7 mouse cellular contexts compared by ENCODE assay signal in the genomic region with DNA sequence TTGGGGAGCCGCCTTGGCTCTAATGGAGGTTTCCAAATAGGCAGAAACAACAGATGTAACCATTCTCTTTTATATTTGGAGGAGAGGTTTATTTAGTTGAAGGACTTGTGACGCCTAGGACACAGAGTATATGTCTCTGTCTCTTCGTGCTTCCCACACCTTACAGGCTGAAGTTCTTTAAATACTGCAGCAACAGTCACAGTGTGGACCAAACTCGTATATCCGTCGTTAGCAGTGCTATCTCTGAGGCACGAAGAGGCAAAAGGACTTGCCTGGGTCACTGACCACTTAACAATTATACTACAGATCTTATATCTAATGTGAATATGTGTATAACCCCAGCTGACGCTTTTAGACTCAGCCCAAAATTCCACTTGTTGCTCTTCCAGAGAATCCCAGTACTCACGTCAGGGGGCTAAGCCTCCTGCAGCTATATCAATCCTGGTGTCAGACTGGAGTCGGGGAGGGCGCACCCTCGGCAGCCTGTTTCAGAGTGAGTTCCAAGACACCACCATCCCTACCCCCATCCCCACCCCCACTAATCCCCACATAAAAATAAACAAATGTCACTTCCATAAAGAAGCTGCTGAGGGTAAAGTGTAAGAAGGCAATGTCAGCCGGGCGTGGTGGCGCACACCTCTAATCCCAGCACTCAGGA. TPM values are rescaled to one million over a fixed set of nuclear protein-coding genes. Genes with fewer than 3 reads are reported as not detected.
DNase-seq lines count a peak whose midpoint lies in the region; ATAC-seq lines count a peak whose summit lies in the region.

No protein-coding gene starts in this region.

- H3K4me3 ChIP-seq in embryonic facial prominence, embryonic 14.5 days (ENCODE audit: low read depth, low read length): peak overlapping the region; percentile 81
- peak overlapping the region; percentile 83 for H3K4me3 ChIP-seq in hindbrain, embryonic 16.5 days (ENCODE audit: low read length)
- H3K4me3 ChIP-seq in midbrain, embryonic 16.5 days (ENCODE audit: low read depth, low read length): peak overlapping the region; percentile 71

- peak; percentile 2 for DNase-seq in right cerebral cortex, postnatal 4 days
- DNase-seq in right cerebral cortex, postnatal 14 days: no peak
- no peak for DNase-seq in embryonic facial prominence, embryonic 14.5 days (ENCODE audit: low spot score)
- DNase-seq in adrenal gland, postnatal 14 days: no peak
- no peak for DNase-seq in right cerebral cortex, adult 18-20 months

- H3K27ac ChIP-seq in embryonic facial prominence, embryonic 14.5 days (replicated peaks; ENCODE audit: low read depth, low read length): peak overlapping the region; percentile 67
- peak overlapping the region; percentile 61 for H3K27ac ChIP-seq in hindbrain, embryonic 16.5 days (ENCODE audit: low read depth, low read length)
- H3K27ac ChIP-seq in midbrain, embryonic 16.5 days (ENCODE audit: low read length): peak overlapping the region; percentile 78

- peaks cover 9% of the 10 kb centered on the region; the same call in 1 of the 2 replicates for H3K4me1 ChIP-seq in embryonic facial prominence, embryonic 14.5 days (ENCODE audit: control insufficient read depth, insufficient read depth, low read length)
- H3K4me1 ChIP-seq in hindbrain, embryonic 16.5 days (ENCODE audit: control insufficient read depth, insufficient read depth, low read depth, low read length): peaks cover 8% of the 10 kb centered on the region
- H3K4me1 ChIP-seq in midbrain, embryonic 16.5 days (ENCODE audit: control insufficient read depth, insufficient read depth, low read length): peaks cover 13% of the 10 kb centered on the region

- ATAC-seq in embryonic facial prominence, embryonic 14.5 days (ENCODE audit: low read depth): peak; percentile 66
- ATAC-seq in hindbrain, embryonic 16.5 days: peak; percentile 87
- peak; percentile 89 for ATAC-seq in midbrain, embryonic 16.5 days

- no peaks in the 10 kb centered on the region for H3K9me3 ChIP-seq in embryonic facial prominence, embryonic 14.5 days (ENCODE audit: control insufficient read depth, low read length)
- H3K9me3 ChIP-seq in hindbrain, embryonic 16.5 days (ENCODE audit: control insufficient read depth, low read length): no peaks in the 10 kb centered on the region
- H3K9me3 ChIP-seq in midbrain, embryonic 16.5 days (replicated peaks; ENCODE audit: control insufficient read depth, low read length, poor library complexity, severe bottlenecking): no peaks in the 10 kb centered on the region

- 0 out of 2 replicates have a peak, but pooled peaks cover 10% of the 10 kb centered on the region for H3K36me3 ChIP-seq in embryonic facial prominence, embryonic 14.5 days (ENCODE audit: control insufficient read depth, insufficient read depth, low read length)
- no peaks in the 10 kb centered on the region for H3K36me3 ChIP-seq in hindbrain, embryonic 16.5 days (ENCODE audit: control insufficient read depth, insufficient read depth, low read length)
- no peaks in the 10 kb centered on the region for H3K36me3 ChIP-seq in midbrain, embryonic 16.5 days (ENCODE audit: control insufficient read depth, insufficient read depth, low read length)

- H3K27me3 ChIP-seq in embryonic facial prominence, embryonic 14.5 days (replicated peaks; ENCODE audit: control insufficient read depth, insufficient read depth, low read length): no peaks in the 10 kb centered on the region
- H3K27me3 ChIP-seq in hindbrain, embryonic 16.5 days (replicated peaks; ENCODE audit: control insufficient read depth, insufficient read depth, low read length): no peaks in the 10 kb centered on the region
- H3K27me3 ChIP-seq in midbrain, embryonic 16.5 days (ENCODE audit: control insufficient read depth, insufficient read depth, low read depth, low read length): no peaks in the 10 kb centered on the region

- peak overlapping the region; percentile 75 for H3K9ac ChIP-seq in embryonic facial prominence, embryonic 14.5 days (ENCODE audit: low read depth, low read length)
- peak overlapping the region; percentile 82 for H3K9ac ChIP-seq in hindbrain, embryonic 16.5 days (ENCODE audit: low read depth, low read length)
- H3K9ac ChIP-seq in midbrain, embryonic 16.5 days (ENCODE audit: low read depth, low read length): peak overlapping the region; percentile 71

- WGBS in embryonic facial prominence, embryonic 14.5 days: 28% methylated on average over 15 of the region's 15 CpGs
- 33% methylated on average over 15 of the region's 15 CpGs for WGBS in hindbrain, embryonic 16.5 days
- WGBS in midbrain, embryonic 16.5 days: 33% methylated on average over 15 of the region's 15 CpGs

- H3K4me2 ChIP-seq in embryonic facial prominence, embryonic 14.5 days (ENCODE audit: low read depth, low read length): peak overlapping the region; percentile 75
- peak overlapping the region; percentile 61 for H3K4me2 ChIP-seq in hindbrain, embryonic 16.5 days (ENCODE audit: low read length)
- H3K4me2 ChIP-seq in midbrain, embryonic 16.5 days (ENCODE audit: low read length): peak overlapping the region; percentile 90

RNA-seq across cellular contexts. Expression of a gene that starts 0.5 kb away (rescaled TPM):
- 8.8 and 9.8 TPM in 2 replicates for polyA plus RNA-seq in embryonic facial prominence, embryonic 14.5 days (2014; fragmentation: Nextera tagmentation; extraction: Ambion mirVana)
- 10.3 and 12.7 TPM in 2 replicates for polyA plus RNA-seq in hindbrain, embryonic 16.5 days (2015; fragmentation: Nextera tagmentation; extraction: Ambion mirVana)
- polyA plus RNA-seq in midbrain, embryonic 16.5 days (2015; fragmentation: Nextera tagmentation; extraction: Ambion mirVana): 8.9 and 10.1 TPM in 2 replicates
- 9.7 and 9.9 TPM in 2 replicates for total RNA-seq in adrenal gland, postnatal 14 days (2021)
